Mouse (Mus musculus) layer of hippocampus, postnatal 36 days (tissue): ENCODE measurements around the gene Mrps27. TPM values are rescaled to one million over a fixed set of nuclear protein-coding genes. Genes with fewer than 3 reads are reported as not detected.

Experiments
- DNase-seq, 2 experiments: peaks; one replicate each; pipeline ENCODE4 v3.0.0; 2022
- total RNA-seq, 2 experiments: library from RNA; stranded (reverse); gene quantifications; 2 replicates each; pipeline ENCODE4 v1.2.3; 2021

The Mrps27 gene
- total RNA-seq, 2 experiments from 2014 or later, result 26.9 to 27.0 TPM

DNA sequence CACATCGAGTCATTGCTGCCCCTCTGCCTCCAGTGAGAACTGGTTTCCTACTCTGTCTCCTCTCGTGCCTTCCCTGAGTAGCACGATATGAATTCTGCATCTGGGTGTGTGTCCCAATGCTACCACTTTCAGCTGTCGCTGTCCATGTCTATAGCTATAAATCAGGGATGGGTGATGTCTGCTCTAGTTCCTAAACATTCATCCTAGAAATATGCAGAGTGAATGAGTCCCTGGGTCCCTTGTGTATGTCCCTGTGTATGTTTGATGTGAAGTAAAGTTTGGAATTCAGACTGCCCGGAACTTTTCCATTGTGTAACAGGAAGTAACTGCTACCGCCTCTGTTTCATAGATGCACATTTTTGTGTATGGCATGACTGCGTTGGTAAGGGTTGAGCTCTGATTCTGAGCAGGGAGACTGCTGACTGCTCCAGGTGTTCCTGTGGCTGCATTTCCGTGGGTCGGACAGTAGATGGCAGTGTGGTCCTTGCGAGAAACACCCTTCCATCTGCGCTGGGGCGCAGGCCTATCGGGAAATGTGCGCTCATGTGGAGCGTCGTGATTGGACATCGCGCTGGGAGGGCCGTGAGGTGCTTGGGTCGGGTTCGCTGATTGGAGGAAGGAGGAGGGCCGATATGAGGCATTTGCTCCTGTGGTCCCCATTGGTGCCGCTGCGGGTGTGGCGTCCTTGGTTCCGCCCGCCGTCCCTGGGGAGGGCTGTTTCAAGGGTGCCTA lies 8.3 kb downstream of the Mrps27 start:
- DNase-seq, result peak; percentile 94 to 97

DNA sequence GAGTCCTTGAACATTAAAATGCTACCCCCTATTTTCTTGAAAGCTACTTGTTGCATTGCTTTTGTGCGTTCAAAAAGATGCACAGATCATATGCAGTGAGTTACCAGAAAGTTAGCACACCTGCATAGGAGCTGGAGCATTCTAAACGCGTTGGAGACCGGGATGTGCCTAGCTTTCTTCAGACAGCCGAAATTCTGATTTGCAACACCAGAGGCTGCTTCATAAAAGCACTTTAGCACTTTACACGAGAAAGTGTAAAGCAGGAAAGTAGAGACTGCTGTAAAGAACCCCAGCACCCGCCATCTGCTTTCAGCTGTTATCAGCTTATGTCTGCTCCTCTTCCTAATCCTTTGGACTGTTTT lies 8.9 kb downstream of the Mrps27 start:
- DNase-seq, result no peak

DNA sequence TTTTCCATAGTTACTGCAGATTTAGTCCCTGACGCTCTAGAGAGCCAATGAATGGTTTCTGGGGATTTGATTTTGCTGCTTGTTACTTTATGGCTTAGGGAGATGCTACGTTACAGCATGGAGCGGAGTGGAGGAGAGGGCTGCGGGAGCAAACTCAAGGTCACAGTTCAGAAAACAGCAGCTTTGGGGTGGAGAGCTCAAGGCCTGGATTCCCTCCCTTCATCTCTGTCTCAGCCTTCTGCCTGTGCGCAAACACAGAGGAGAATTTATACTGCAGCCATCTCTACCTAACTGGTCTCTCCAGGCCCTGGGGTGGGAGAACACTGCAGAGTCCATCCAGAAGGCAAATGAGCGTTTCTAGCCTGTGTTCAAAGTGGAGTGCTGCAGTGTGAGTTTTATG lies 10.5 kb downstream of the Mrps27 start:
- DNase-seq, result no peak

DNA sequence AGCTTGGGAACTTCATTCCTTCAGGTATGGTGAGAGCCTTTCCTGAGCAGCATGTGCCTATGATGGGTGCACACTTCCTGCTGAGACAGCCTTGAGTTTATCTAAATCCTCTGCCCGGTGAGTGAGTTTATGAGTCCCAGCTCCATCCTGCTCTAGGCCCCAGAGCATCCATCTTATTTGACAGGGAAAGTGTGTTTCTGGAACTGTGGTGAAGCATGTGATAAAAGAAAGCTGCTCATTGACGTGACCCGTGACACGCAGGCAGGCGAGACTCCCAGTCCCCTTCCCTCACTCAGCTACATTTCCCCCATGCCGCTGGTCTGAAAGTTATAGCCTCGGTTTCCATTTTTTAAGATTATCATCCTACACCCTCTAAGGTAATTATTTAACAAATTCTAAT lies 11.3 kb downstream of the Mrps27 start:
- no peak for DNase-seq

DNA sequence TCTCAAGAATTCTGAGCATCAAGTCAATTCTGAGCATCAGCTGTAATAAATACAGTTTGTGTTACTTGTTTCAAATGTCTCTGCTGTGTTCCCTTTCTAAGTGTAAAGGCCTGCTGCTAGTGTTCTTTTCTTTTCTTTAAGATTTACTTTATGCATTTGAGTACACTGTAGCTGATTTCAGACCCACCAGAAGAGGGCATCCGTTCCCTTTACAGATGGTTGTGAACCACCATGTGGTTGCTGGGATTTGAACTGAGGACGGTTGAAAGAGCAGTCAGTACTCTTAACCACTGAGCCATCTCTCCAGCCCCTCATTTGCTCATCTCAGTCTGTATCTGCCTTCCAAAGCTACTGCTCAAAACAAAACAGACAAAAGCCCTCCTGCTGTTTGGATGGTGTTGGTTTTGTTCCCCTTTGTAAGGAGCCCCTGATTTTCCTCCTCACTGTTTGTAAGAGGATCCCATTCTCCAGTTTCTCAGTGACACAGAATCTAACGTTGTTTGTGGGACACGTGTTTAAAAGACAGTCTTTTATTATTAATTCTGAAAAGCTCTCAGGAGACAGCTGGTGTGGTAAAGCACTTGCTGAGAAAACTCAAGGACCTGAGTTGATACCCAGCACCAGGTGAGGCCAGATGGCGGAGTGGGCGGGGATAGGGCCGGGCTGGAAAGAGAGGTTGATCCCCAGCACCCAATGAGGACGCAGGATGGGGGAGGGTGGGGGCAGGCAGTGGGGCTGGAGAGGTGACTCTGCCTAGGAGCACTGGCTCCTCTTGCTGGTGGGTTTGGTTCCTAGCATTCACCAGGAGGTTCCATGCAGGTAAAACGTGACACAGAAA lies 12.1 kb downstream of the Mrps27 start:
- DNase-seq, result no peak

DNA sequence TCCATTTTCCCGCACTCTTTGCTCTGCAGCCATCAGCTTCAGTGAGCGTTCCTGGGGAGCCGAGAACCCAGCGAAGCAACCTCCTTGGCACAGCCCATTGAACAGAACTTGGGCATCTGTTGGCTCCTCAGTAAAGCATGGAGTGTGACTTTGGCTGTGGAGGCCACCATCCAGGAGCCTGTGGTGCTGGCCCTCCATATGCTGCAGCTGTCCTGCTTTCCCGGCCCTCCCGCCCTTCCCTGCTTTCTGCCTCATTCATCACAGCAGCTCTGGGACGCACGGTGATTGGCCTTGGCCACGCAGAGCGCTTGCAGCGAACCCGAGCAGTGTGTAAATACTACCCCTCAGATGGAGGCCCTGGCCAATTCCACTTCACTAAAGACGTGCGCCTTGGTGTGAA lies 14.3 kb downstream of the Mrps27 start:
- DNase-seq, result no peak

DNA sequence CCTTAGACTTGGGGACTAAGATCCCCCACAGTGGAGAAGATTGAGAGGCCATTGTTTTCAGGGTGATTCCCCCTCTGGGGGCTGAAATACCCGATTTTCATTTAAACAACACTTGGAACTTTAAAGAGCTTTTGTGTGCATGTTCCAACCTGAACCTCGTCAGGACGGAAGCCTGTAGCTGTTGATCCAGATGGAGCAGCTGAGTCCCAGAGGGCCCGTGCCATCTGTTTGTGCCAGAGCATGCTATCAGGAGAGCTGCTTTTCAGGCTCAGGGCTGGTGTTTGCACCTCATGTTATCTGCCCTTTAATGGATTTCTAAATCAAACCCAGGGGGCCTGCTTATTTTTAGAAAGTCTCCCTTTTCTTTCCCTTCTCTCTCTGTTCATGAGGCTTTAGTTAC lies 19.3 kb downstream of the Mrps27 start:
- peak; percentile 62 to 67 for DNase-seq

DNA sequence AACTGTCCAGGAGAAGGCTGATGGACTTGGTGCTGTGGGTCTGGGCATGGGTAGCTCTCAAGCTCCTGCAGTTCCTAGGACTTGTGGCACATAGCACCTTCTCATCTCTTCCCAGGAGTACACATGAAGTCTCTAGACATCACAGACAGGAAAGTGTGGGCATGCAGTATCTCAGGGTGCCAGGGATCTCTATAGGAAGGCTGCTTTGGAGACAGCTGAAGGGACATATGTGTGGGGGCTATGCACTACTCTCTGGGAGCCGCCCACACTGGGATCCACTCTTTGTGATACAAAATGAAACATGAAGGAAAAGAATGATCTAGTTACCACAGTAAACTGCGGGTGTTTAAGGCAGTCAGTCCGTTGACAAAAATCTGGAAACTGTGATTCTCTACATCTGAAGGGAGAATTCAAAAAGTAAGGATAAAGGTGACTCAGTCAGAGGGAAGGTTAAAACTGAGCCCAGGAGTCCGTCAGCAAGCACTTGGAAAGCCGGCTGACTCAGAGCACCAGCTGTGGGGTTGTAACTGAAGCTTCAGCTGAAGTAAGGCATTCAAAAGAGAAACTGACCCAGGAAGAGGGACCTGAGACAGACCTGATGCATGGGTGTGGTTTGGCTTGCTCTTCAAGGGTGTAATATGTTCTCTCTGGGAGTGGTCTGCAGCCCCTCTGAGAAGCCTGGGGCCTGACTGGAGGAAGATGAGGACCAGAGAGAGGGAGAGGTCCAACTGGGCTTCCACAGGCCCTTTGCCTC lies 22.0 kb downstream of the Mrps27 start:
- peak; percentile 81 to 83 for DNase-seq

DNA sequence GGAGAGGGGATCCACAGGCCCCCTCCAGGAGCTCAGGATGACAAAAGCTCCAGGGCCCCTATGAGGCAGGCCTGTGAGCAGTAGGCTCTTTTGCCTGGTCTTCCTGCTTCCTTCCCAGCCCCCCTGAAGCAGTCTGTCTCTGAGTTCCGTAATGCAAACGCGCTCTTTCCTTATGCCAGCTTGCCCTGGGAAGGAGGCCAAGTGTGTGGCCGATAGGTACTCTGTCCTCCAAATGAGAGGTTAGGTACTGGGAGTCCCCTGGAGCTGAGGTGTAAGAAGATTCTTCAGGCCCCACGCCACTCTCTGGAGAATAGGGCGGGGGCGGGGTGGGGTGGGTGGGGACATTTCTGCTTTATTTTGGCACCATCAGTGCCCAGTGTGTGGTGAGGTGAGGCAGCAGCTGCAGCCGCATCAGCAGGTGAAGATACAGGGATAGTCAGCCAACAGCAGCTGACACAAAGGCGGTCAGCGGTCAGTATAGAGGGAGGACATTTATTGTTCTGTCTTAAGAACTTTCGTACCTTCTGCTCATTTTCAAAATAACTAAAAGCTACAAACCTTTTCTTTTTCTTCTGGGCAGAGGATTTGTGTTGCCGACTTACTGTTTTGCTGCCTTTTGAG lies 23.1 kb downstream of the Mrps27 start:
- no peak for DNase-seq

DNA sequence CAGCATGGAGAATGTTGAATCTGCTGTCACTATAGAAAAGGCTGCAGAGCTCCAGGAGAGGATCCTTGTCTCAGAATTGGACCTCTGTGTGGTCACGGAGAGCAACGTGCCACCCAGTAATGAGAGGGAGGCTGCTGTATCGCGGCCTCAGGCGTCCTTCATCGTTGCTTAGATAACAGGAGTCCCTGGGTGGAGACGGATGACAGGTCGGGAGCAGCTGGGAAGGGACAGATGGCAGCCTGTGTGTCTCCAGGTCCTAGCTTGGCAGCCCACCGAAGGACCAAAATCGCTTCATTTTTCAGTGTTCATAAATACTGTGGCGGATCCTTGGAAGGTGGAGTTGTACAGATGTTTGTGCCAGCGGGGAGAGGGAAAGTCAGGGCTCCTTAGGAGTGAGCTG lies 24.5 kb downstream of the Mrps27 start:
- DNase-seq, result no peak

DNA sequence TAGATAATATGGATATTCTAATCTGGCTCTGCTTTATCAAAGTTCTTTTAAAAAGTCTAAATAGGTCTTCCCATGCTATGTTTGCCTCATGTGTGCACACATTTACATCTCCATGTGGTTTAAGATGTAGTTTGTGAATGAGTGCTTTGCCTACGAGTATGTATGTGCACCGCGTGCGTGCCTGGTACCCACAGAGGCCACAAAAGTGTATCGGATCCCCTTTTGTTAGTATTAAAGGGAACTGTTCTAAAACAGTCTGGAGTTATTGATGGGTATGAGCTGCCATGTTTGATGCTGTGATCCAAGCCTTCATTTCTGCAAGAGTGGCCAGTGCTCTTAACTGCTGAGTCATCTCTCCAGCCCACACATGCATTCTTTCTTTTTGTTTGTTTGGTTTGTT lies 26.7 kb downstream of the Mrps27 start:
- no peak for DNase-seq

DNA sequence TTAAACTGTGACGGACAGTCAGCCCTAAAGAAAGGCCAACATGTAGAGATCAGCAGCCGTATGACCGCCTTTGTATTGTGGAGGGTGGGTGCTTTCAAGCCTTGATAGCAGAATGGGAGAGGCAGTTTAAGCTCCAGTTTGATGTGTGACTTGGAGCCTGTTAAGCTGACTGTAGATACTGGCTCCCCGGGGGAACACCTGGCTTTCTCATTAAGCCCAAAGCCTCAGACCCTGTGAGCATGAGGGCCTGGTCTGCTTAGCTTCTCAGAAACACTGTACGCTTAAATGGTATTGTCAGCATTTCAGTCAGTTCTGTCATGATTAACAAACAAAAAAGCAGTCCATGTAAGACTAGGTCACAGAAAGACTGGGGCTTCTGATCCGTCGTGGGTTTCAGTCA lies 29.1 kb downstream of the Mrps27 start:
- DNase-seq, result no peak

DNA sequence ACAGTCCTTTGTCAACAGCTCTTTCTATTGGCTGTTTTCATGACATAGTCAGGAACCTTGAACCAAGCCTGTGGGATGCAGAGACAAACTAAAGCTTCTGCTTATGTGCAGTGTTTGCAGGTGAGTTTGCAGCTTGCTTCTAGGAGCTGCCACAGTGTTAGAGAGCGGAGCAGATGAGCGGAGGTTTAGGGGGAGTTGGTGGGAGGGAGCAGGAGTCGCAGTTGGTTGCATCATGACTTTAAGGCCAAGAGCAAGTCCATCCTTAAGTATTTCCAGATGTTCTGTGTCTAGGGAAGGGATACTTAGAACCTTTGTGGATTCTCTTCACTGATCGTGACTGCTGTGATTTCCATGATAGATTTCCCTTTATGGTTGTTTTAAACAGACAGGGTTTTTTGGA lies 29.6 kb downstream of the Mrps27 start:
- DNase-seq, result no peak

DNA sequence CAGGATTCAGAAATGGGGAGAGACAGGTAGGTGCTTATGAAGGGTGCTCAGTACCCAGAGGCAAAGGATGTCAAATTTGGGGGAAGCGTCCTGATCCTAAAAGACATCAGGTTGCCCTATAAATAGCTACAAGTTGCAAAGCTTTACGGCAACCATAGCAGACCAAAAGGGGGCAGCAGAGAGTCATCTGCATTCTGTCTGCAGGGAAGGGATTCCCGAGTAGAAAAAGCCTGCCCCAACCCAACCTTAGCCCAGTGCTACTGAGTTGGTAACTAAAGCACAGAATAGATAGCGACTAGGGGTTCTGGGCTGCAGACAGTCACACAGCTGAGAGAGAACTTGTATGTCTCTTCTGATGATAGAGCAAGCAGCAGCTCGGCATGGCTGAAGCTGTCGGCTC lies 31.0 kb downstream of the Mrps27 start:
- DNase-seq, result peak; percentile 70 to 72

DNA sequence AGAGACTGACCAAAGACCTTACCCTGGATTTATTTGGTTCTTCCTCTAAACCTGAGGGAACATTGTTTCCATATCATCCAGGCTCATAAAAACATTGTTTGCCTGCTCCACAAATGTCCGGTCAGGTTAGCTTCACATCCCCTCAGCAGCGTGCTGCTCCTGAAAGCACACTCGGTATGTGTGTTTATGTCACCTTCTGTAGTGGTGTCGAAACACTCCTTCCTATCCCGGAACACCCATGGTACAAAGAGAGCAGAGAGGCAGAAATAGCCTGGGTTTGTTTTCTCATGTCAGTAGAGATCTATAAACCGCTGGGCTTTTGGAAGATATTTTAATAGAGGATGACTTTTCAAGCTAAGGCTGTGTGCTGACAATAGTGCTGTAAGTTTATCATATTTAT lies 32.5 kb downstream of the Mrps27 start:
- DNase-seq, result no peak

DNA sequence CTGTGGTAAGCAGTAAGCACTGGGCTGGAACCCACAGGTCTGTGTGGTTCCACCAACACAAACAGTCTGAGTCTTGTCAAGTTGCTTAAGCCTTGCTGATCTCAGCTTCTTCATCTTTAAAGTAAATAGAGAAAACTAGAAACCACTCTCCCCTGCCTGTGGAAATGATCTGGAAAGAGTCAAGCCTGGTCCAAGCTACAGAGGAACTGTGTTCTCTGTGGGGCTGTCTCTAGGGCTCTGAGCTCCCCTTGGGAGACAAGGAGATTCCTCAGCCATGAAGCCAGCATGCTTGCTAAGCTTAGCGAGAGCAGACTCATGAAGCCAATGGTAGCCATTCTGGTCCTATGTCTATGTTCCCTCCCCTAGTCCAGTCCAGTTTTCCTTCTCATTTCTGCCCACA lies 33.6 kb downstream of the Mrps27 start:
- no peak for DNase-seq

DNA sequence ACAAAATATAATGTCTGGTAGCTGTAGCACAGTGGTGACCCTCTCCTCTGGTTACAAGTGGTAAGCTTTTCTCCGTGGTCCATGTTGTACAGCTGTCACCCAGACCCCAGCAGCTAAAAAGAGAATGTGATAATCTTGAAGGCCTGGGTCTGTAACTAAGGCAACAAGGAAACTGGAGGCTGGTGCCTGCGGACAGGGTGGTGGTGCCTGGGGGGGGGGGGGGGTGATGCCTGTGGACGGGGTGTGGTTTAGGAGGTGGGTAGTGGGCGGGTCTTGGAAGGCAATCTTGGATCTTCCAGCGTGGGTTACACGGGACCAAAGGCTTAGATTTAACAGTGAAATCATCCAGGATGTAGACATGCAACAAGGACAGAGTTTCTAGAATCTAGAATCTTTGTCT lies 37.8 kb downstream of the Mrps27 start:
- DNase-seq, result no peak

DNA sequence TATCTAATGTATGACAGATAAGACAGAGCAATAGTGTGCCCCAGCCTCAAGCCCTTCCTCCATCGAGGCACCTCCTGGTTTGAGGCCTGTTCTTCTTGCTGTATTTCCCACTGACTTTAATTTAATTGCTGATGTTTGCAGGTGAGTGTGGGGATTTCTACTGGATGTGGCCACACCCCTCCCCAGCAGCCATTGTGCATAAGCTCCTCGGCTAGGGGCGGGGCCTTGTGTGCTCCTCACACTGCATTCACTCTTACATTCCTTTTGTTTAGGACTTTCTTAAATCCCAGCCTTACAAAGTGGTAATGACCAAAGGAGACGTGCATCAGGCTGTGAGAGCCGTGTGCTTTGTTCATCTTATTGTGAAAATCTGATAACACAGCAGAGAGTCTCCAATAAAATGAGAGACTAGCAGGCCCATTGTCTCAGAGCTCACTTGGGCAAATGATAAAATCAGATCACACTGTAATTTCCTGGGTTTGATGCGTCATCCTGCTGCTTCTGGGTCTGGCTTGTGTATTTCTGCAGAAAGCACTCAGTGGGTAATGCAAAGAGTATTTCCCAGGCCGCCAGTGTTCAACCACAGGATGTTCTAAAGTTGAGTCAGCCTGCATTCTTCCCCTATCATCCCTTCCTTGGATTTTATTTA lies 40.1 kb downstream of the Mrps27 start:
- DNase-seq, result no peak

DNA sequence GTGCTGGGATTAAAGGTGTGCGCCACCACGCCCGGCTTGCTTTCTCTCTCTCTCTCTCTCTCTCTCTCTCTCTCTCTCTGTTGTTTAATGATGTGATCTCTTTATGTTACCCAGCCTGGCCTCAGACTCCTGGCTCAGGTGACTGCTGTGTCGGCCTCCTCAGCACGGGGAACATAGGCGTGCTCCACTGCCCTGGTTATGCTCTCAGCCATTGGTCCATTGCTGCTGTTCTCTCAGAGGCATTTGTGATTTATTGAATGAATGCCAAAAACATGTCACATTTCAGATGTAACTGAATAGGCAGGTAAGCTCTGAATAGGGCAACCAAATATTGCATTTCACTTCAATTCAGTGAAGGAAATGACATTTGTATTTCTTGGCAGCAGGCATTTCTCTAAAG lies 41.3 kb downstream of the Mrps27 start:
- no peak for DNase-seq

DNA sequence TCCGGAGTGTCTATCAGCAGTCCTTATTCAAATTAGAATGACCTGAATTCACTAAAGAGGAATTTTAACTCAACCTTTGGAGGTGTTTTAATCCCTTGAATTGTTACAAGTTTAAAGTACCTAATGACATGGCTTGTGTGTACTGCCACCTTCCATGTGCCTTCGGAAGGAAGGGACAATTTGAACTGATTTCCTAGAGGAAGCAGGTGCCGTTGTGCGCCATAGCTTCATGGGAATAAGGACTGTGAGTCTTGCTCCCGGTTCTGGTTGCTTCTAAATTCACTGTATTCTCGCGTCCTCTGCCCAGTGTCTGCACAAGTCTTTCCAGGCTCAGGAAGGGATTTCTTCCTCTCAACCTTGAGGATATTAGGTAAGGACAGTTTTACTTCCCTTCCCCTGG lies 41.8 kb downstream of the Mrps27 start:
- no peak for DNase-seq

DNA sequence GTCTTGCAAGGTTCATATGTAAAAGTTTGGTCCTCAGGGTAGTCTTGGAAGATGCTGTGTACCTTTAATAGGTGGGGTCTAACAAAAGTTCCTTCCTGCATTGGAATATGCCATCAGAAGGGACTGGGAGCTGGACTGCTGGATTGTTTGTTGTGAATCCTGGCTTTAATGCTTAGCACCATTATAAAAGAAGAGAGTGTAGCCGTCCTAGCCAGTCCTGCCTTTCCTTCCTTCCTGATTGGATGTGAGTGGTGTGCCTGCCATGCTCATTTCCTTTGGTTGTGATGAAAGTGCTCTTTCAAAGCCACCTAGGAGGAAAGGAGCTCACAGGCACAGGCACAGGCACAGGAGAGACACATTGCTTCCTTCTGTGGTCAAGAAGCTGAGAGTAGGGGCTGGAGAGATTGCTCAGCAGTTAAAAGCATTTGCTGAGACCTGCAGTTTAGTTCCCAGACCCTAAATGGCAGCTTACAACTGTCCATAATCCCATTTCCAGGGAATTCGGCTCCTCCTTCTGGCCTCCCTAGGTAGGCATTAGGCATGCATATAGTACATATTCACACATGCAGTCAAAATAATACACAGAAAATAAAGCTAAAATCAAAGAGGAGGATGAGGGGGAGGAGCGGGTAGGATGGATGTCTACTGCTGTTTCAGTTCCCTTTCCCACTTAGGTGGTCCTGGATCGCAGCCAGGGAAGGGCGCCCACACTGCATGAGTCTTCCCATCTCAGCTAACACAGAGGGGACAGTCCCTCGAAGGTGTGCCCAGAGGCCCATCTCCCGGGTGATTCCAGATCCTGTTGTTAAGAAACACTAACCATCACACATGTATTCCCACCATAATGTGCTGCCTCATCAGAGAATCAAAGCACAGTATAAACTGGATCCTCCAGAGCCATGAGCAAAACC lies 43.6 kb downstream of the Mrps27 start:
- no peak for DNase-seq
